Mouse (Mus musculus): ENCODE results near the gene Rbm6.
A peak's percentile ranks its signal among the peaks of the same experiment; 100 is the strongest.

- TF ChIP-seq POLR2A (IDR thresholded peaks at IDR 0.05; ENCODE audit: low read depth, low read length) (peak; percentile 41; the same call in 1 of the 2 replicates), CTCF (IDR thresholded peaks at IDR 0.05; ENCODE audit: extremely low read depth, insufficient read length, insufficient replicate concordance, low read depth, low read length) (no peak)
Measured at GRCm38 (mm10) chr9:107888267-107888850, 15.3 kb upstream of the Rbm6 start.
